Mouse (Mus musculus) c-Kit-positive CD71-positive TER-119-positive erythroid progenitor cells, embryonic 14.5 days (primary cell): ENCODE data around the gene Sfmbt1.
A peak's percentile ranks its signal among the peaks of the same experiment; 100 is the strongest.

Source experiments
- DNase-seq: peaks from one replicate; pipeline ENCODE4 v3.0.0-alpha.2; 2013; ENCODE audit warnings: low spot score

Sfmbt1 gene

DNA sequence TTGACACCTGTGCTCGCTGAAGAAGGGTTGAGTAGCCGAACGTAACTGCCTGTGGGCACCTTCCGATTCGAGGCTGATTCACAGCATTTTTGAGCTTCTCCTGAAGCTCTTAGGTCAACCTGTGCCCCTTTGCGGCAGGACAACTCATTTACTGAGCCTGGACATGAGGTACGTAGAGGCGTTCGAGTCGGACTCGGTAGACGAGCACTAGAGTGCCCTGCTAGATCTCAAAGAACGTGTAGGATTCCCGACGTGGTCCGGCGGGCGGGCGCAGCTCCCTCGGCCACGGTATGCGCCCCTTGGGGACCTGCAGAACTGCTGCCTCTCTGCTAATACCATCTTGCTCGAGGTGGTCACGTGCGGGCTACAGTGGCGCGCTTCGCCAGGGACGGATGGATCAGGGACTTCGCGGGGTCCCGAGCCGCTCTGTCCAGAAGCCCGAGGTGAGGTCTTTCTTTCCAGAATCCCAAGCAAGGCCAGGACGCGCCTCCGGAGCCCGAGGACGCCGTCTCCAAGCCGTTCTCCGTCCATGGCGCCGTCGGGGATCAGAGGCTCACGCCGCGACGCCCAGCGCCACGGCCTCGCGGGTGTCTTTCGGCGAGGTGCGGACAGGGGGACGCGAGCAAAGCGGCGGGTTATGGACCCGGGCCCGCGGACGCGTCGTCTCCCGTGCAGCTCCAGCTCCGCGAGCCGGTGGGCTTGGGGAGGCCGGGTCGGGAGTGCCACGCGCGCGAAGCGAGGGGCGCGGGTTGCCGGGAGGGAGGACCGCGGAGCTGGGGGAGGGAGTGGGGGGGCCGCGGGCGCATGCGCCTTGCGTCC, at the start of gene Sfmbt1:
Gene Sfmbt1, plus strand, starts transcription at position 51 of the 819 bp plus-strand sequence.
- DNase-seq = peak; percentile 43

DNA sequence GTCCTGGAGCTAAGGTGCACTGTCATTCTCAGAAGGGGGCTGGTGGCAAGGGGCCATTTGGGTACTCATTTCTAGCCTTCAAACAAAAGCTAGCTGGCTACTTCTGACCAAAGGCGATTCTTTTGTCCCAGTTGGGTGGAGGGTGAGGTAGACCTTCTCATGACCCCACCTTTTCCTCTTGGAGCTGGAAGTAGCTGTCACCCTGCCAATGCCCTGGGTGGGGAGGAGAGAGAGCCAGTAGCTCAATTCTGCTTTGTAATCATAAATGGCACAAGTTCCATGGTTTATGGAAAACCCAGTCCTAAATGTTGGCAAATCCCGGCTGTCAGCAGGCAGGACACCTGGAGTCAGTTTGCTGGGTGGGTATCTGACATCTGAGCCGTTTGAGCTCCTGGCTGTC, 48.6 kb upstream of the Sfmbt1 start:
- no peak for DNase-seq

DNA sequence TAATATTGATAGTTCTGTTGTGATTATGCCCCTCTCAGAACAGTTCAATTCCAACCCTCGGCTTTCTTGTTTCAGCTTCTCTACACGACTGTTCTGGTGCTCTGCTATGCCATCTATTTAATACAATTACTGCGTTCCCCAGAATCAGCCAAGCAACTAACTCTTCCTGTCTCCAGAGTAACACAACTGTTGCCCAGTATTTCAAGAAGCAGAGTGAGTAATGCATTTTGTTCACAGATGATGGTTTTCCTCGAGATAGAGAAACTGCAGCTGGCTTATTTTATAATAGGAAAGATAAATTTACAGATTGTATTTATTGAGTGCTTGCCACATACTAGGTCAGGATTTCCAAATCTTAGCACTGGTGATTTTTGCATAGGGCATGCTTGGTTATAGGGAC, 48.0 kb upstream of the Sfmbt1 start:
- no peak for DNase-seq

DNA sequence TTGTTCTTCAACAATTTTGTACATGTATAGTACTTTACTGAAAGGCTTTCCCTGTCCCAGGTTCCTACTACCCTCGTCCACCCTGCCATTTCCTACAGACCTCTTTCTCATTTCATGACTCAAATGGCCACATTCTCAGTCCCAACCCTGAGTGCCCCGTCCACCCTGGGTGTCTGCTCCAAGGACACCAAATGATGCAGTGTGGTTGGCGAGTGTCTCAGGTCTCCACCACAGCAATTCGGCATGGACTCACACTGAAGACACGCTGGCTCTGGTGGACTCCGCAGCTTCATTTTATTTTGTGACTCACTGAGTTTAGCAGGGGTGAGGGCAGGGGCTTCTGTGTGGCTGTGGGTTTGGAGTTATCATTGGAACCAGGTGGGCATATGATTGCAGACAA, 44.5 kb upstream of the Sfmbt1 start:
- DNase-seq = no peak

DNA sequence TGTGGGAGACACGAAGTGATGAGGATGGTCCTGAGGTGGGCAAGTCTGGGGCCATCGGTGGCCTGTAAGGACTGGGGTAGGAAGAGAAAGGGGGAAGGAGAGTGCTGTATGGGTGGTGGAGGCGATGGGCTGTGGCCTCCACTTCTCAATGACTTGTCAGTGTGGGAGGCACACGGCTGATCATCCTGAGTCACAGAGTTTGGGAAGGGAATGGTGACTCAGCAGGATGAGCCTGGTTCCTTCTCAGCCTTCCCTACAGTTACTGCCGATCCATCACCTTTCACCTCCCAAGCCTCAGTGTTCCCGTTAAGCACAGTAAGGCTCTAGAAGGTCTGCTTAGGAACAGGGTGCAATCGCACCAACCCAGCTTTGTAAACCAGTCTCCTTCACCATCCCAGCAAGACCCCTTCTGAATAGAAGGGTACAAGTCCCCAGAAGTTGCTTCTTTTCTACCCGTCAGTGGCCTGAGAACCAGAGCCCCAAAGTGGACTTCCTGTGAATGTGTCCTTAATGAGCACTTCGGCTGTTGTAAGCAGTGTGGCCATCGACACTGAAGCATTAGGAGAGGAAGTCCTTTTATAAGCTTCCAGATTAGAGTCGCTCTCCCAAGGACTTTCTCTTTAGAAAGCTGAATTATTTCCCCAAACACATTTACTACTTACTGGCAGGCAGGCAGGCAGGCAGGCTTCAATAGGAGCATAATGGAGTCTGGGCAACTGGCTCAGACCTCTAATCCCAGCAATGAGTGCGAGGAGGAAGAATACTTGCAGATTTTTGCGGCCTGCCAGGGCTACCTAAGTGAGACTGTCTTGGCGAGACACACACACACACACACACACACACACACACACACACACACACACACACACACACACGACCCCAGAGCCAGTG, 43.3 kb upstream of the Sfmbt1 start:
- no peak for DNase-seq

DNA sequence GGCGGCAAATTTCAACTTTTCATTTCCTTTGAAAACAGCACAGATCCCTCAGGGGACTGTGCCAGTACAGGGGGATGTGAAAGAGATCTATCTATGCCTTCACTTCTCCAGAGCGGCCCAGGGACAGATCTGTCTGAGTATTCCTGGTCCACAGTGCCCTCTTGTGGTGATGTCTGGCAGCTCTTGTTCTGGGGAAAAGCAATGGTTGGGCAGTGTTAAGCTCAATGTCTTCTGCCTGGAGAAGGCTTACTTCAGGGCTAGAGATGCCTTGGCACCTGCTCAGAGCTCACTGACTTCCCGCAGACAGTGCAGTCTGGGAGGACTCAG, 42.7 kb upstream of the Sfmbt1 start:
- DNase-seq = peak; percentile 79

DNA sequence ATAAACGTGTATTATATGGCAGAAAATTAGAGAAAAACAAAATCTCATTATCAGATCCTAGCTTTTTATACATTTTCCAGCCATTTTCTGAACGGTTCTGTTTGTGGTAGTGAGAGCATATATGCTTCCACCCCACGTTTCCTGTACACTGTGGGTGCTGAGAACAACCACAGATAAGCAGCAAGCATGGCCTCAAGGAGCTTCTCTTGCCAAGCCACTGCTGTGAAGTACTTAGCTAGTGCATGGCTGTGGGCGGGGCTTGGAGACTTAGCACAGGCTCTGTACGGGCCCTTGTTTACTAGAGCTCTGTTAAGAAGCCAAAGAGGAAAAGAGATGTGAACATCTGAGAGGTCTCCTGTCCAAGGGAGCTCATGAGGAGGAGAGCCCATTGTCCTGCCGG, 39.7 kb upstream of the Sfmbt1 start:
- DNase-seq = peak; percentile 42

DNA sequence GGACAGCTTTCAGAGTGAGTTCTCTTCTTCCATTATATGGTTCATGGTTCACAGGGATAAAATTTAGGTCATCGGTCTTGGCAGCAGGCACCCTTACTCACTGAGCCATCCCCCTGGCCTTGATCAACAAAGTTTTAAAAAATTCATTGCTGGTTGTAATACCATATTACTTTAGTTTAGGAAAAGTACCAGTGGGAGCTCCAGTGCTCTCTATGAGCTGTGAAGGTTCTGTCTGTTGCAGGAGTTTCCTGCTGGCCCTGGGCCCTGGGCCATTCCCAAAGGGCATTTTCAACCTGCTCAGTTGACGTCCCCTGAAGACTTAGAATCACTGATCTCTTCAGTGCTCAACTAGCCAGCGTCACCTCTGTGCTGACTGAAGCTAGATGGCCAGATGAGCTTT, 32.5 kb upstream of the Sfmbt1 start:
- no peak for DNase-seq

DNA sequence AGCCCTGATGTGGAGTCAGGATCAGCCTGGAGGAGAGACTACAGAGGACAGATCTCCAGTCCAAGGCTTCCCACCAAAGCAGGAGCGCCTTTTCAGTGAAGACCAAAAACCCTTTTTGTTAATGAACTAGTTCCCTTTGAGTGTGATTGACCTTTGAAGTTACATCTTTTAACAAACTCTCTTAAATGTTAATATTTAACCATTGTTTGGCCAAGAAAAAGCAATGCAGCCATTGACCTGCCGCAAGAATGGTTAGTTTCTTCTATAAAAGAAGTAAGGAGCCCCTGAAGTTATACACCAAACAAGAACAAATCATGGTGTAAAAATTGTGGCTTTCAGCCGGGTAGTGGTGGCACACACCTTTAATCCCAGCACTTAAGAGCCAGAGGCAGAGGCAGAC, 24.0 kb upstream of the Sfmbt1 start:
- DNase-seq = no peak

DNA sequence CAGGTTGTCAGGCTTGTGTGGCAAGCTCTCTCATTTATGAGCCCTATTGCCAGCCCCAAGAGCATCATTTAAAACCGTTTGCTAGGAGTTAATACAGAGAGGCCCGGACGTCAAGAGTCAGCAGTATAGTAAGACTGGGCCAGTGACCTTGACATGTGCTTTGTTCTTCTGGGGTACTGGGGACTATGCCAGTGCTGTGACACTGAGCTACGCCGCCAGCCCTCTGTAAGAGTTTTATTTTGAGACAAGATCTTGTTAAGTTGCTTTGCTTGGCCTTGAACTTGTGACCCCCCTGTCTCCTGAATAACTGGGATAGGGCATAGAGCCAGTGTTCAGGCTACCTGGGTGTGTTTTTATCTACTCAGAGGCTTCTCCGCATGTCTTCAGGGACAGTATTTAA, 22.2 kb upstream of the Sfmbt1 start:
- DNase-seq = no peak

DNA sequence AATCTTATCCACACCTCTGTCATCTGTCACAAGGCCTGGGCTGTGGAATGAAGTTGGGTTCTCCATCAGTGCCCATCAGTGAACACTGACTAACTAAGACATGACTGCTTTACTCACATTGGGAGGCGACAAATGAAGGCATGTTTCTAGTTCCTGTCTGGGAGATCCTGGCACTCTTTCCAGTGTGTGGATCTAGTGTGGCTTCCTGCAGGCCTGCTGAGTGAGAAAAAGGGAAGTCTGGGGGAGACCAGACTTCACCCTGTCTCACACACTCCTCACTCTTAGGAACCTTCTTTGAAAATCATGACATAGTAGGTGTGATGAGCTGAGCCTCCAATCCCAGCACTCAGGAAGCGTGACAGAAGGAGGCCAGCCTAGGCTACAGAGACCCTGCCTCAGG, 19.9 kb upstream of the Sfmbt1 start:
- DNase-seq = no peak

DNA sequence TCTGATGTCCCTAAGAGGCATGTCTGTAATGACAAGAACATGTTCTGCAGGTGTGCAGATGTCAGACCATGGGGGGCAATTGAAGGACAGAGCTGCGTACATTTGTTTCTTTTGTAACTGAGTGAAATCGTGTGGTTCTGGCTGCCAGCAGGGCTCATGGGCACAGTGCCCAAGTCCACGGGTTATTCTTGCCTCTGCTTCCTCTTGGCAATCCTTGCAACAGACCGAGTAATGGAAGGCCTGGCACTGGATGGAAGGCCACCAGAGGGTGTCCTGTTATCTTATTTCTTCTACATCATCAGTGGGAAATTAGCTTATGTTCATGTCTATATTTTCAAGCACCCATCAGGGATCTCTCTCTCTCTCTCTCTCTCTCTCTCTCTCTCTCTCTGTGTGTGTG, 19.0 kb upstream of the Sfmbt1 start:
- no peak for DNase-seq

DNA sequence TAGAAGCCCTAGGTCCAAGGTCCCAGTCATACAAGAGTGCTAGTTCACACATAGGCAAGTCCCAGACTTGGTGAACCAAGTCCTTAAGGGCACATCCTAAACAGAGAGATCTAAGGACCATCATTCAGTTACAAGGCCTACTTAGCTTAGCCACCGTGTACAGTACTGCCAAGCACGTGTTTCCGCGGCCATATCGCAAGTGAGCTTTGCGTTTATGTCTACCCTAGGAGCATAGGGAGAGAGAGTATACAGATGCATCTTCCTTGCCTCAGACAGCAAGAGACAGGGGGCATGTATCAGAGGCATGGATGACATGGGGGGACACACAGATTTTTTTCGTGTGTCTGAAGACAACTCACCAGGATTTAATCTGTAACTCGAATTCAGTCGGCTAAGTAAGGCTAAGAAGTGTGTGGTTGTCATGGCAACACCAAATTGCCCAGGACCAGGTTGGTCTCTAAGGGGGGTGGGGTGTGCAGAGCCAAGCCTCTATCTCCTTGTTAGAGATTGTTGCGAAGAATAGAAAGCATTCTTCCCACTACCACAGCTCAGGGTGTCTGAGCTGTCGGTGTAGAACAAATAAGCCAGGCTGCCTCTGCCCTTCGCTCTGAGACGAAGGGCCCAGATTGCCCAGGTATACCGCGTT, 17.1 kb upstream of the Sfmbt1 start:
- no peak for DNase-seq

DNA sequence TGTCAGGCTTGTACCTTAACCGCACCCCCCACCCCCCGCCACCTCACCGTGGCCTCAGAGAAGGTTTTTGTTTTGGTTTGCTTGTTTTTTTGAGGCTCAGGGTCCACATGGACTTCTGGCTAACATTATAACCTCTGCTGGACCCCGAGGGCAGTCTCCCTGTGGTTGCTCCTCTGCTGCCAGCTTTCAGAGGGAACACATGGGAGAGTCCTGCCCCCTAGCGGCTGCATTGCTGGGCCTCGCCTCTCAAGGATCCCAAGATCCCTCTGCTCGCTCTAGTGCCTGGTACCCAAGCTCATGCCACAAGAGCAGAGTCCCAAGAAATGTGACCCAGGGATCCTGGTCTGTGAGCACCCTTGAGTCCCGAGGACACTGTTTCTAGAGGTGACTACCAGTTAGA, 15.0 kb upstream of the Sfmbt1 start:
- DNase-seq = peak; percentile 56

DNA sequence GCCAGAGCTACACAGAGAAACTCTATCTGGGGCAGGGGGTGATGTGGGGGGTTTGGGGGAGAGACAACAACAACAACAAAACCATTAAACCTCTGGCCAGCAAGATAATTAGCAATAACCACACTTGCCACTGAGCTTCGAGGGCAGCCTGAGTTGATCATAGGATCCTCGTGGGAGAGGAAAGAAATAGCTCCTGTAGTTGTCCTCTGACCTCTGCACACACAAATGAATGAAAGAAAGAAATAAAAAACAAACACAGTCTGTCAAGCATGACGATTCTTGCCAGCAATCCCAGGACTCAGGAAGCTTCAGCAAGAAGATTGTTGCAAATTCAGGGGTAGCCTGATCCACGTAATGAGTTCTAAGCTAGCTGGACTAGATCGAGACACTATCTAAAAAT, 12.1 kb upstream of the Sfmbt1 start:
- DNase-seq = no peak

DNA sequence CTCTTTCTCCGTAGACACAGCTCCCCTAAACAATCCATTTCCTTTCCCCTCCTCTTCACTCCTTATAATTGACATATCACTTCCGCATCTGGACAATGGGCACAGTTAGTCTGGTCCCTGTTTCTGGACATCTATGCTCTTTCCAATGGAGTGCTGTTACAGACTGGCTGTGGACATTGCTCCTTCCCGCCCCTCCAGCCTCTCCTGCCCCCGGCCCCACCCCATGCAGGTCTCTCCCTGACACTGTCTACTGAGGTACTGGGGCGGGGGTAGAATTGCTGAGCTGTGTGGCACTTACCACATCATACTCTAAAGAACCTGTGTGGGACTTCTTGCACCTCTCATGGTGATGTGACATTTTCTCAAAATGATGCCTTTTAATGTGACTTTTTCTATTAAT, 11.6 kb upstream of the Sfmbt1 start:
- DNase-seq = no peak

DNA sequence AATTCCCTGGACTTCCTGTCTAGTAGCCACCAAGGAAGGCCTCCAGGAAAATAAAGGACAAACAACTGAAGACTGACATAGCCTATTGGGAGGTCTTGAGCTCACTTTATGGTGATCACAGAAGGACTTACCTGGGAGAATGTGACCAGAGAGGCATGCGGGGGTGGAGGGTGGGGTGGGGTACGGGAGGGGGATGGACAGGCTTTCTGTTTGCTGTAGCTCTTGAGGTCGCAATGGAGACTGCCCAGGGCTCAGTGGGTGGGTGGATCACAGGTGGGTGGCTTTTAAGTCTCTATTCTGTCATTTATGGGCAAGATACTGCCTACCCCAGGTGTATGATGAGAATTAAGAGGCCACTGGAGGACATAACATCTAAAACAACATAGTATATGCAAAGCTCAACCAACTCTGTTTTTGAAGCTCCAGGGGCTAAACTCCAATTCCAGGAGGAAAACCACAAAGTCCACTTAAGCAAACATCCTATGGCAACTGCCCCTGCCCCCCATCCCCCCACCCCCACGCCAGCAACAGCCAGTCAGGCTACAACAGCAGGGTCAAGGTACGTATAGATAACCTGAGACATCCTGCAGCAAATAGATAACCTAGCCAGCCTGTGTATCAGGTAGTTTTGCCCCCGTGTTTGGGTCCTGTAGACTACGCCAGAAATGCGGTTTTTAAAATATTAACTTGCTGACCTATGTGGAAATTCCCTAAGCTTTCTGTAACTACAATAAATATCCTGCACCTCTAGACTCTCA, 10.4 kb upstream of the Sfmbt1 start:
- no peak for DNase-seq

DNA sequence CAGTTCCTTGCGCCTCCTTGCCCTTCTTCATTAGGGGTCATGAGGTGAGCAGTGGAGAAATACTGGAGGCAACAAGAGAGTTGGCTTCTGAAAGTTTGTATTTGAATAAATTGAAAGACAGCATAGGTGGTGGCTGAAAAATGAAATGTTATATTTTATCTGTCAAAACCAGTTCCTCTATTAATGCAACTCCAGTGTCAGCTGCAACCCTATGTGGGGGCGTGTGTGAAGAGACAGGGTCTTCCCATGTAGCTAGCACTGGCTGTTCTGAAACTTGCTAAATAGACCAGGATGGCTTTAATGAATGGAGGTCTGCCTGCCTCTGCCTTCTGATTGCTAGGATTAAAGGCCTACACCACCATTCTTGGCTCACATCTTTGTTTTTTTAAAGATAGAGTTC, 2.8 kb upstream of the Sfmbt1 start:
- DNase-seq = no peak

DNA sequence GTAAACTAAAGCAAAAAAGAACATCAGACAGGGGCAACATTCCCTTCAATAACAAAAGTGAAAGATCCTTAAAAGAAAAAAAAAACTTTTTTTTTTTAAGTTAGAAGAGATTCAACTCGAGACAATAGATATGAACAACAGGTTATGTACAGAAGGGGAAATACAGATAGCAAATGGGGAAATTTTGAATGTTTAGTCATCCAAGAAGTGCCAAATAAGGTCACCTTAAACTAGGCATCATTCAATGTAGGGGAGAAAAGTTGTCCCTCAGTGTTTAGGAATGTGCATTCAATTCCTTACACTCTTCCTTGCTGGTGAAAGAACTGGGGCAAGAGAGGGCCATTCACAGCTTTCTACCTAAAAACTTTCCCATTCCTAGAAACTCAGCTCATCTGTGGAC, 880 bp upstream of the Sfmbt1 start:
- DNase-seq = no peak

DNA sequence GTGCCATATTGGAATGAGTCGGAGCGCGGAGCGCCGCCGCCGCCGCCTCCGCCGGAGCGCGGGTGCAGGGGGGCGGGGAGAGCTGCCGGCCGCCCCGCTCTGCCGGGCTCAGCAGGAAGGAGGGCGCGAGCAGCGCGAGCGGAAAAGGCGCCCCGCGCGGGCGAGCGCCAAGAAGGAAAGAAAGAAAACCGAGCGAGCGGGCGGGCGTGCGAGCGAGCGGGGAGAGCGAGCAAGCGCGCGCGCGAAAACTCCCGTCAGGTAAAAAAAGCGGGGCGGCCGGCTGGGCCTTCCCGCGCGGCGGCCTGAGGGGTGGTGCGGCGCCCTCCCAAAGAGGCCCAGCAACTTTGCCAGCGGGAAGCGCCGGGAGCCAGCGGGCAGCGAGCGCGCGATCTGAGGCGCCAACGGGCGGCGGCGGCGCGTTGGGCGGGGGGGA, 985 bp downstream of the Sfmbt1 start:
- peak; percentile 66 for DNase-seq

DNA sequence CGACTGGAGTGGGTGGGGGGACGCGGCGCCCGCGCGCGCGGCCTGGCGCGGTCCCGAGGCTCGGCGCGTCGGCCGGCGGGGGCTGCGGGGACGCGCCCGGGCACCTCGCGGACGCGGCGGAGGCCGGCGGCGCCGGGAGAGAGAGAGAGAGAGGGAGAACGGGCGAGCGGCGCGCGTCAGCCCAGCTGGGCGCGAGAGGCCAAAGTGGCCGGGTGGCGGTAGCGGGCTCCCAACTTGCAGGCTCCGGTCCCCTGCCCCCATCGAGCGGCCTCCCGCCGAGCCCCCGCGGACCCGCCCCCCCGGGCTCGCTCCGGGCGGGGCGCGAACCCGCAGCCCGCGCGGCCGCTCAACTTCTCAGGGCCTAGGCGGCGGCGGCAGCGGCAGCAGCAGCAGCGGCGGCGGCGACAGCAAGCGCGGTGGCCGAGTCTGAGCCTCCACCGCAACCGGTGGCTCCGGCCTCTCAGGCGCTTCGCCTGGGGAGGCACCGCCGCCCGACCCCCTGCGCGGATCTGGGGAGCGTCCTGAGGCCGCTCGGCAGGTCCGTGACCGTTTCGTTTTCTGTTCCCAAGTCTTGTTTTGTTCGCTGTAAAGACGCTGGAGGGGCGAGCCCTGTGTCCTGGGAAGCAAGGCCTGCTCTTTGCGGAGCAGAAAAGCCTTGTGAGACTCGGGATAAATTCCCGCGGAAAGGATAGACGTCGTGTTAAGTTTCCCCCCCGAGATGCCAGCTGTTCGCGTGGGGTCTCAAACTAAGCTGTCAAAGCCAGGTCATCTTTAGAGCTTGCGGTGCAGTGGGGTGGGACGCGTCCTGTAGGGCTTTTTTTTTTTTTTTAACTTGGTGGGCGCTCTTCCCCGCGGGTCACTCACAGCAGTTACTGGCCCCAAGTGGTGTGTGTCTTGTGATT, 1.7 kb downstream of the Sfmbt1 start:
- DNase-seq = peak; percentile 43
